ENCODE assay signal across 8 mouse cellular contexts in the genomic region with DNA sequence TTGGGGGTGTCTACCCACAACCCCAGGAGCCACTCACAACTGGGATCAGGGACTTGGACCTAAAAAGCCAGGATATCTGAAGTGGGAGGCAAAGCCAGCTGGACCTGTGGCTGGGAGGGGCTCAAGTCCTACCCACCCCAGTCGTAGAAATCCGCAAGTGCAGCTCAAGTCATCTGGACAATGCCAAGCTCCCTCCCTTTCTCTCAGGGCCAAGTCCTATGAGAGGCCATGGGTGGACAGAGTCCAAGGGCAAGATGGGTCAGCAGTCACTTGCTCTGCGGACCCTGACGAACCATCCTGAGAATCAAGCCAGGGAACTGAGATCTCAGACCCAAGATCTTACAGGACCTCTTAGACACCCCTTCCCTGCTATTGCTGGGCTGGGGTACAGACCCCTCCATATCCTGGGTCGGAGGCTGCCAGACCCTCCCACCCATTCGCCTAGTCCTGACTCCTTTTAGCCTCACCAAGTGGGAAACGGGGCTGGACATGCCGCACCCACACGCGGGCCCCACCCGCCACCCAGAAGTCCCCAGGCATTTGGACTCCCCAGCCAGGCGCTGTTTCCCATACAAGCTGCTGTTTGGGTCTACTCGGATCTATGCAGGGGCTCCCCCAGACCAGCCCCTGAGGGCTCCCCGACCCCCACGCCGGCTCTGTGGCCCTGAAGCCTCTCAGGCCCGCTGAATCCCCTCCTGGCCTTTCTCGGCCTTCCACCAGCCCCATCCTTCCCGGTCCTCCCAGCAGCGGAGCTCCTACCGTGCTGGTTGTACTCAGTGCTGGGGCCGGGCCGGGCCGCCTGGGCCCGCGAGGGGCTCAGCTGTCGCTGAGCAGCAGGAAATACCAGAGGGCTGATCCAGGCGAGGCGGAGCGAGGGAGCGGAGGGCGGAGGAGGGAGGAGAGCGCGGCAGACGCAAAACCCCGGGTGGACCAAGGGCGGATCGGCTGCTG. TPM values are rescaled to one million over a fixed set of nuclear protein-coding genes. Genes with fewer than 3 reads are reported as not detected.
A peak's percentile ranks its signal among the peaks of the same experiment; 100 is the strongest.
DNase-seq lines count a peak whose midpoint lies in the region; ATAC-seq lines count a peak whose summit lies in the region.

No protein-coding gene starts in this region.

- H3K4me3 ChIP-seq in forebrain, embryonic 11.5 days (ENCODE audit: low read depth, low read length): peak overlapping the region; percentile 48
- peak overlapping the region; percentile 96 for H3K4me3 ChIP-seq in heart, embryonic 15.5 days
- peak overlapping the region; percentile 45 for H3K4me3 ChIP-seq in liver, embryonic 15.5 days (replicated peaks)
- H3K4me3 ChIP-seq in neural tube, embryonic 12.5 days: peak overlapping the region; percentile 62

- peak overlapping the region; percentile 71 for H3K4me2 ChIP-seq in forebrain, embryonic 11.5 days (ENCODE audit: low read depth, low read length, severe bottlenecking)
- peak overlapping the region; percentile 92 for H3K4me2 ChIP-seq in heart, embryonic 15.5 days
- H3K4me2 ChIP-seq in liver, embryonic 15.5 days: peak overlapping the region; percentile 57
- H3K4me2 ChIP-seq in neural tube, embryonic 12.5 days (replicated peaks): peak overlapping the region; percentile 73

- ATAC-seq in forebrain, embryonic 11.5 days (replicated peaks; ENCODE audit: low FRiP score): peak; percentile 87
- ATAC-seq in heart, embryonic 15.5 days (replicated peaks; ENCODE audit: insufficient number of reproducible peaks, insufficient read depth, low FRiP score, low read depth): peak; percentile 92
- ATAC-seq in liver, embryonic 15.5 days (ENCODE audit: insufficient read depth): no peak
- peak; percentile 87 for ATAC-seq in neural tube, embryonic 12.5 days (ENCODE audit: low FRiP score, low read depth)

- H3K36me3 ChIP-seq in forebrain, embryonic 11.5 days (ENCODE audit: control insufficient read depth, insufficient read depth, low read length): no peaks in the 10 kb centered on the region
- H3K36me3 ChIP-seq in heart, embryonic 15.5 days: no peaks in the 10 kb centered on the region
- H3K36me3 ChIP-seq in liver, embryonic 15.5 days (replicated peaks): no peaks in the 10 kb centered on the region
- no peaks in the 10 kb centered on the region for H3K36me3 ChIP-seq in neural tube, embryonic 12.5 days

- WGBS in forebrain, embryonic 11.5 days: 4% methylated on average over 38 of the region's 38 CpGs
- 2% methylated on average over 37 of the region's 38 CpGs for WGBS in heart, embryonic 15.5 days
- 8% methylated on average over 36 of the region's 38 CpGs for WGBS in liver, embryonic 15.5 days (ENCODE audit: insufficient replicate concordance)
- 3% methylated on average over 36 of the region's 38 CpGs for WGBS in neural tube, embryonic 12.5 days

- H3K9ac ChIP-seq in forebrain, embryonic 11.5 days (ENCODE audit: low read length): peak overlapping the region; percentile 76
- H3K9ac ChIP-seq in heart, embryonic 15.5 days: peak overlapping the region; percentile 99
- peak overlapping the region; percentile 32; the same call in 1 of the 2 replicates for H3K9ac ChIP-seq in liver, embryonic 15.5 days
- peak overlapping the region; percentile 74 for H3K9ac ChIP-seq in neural tube, embryonic 12.5 days

- peak; percentile 78 for DNase-seq in 3T3-L1 (ENCODE audit: low read depth, low spot score)
- peak; percentile 93 for DNase-seq in adrenal gland, postnatal 14 days
- DNase-seq in forebrain, embryonic 11.5 days (ENCODE audit: low spot score): peak; percentile 90
- peak; percentile 93 for DNase-seq in kidney, postnatal 10 days
- DNase-seq in testis, postnatal 14 days (ENCODE audit: low spot score): peak; percentile 62

- no peak overlapping the region for H3K27ac ChIP-seq in forebrain, embryonic 11.5 days (ENCODE audit: low read depth, low read length)
- H3K27ac ChIP-seq in heart, embryonic 15.5 days: peak overlapping the region; percentile 95
- no peak overlapping the region; the same call in 1 of the 2 replicates for H3K27ac ChIP-seq in liver, embryonic 15.5 days (replicated peaks)
- H3K27ac ChIP-seq in neural tube, embryonic 12.5 days: no peak overlapping the region; the same call in 1 of the 2 replicates

- no peaks in the 10 kb centered on the region for H3K9me3 ChIP-seq in forebrain, embryonic 11.5 days (ENCODE audit: control insufficient read depth, low read length)
- no peaks in the 10 kb centered on the region for H3K9me3 ChIP-seq in heart, embryonic 15.5 days (replicated peaks)
- H3K9me3 ChIP-seq in liver, embryonic 15.5 days (replicated peaks): no peaks in the 10 kb centered on the region
- H3K9me3 ChIP-seq in neural tube, embryonic 12.5 days: no peaks in the 10 kb centered on the region

- 0 out of 2 replicates have a peak, but pooled peaks cover 5% of the 10 kb centered on the region for H3K4me1 ChIP-seq in forebrain, embryonic 11.5 days (replicated peaks; ENCODE audit: control insufficient read depth, insufficient read depth, low read length)
- peaks cover 34% of the 10 kb centered on the region for H3K4me1 ChIP-seq in heart, embryonic 15.5 days (replicated peaks)
- H3K4me1 ChIP-seq in liver, embryonic 15.5 days (replicated peaks): no peaks in the 10 kb centered on the region
- H3K4me1 ChIP-seq in neural tube, embryonic 12.5 days: peaks cover 26% of the 10 kb centered on the region

- peaks cover 6% of the 10 kb centered on the region for H3K27me3 ChIP-seq in forebrain, embryonic 11.5 days (ENCODE audit: control insufficient read depth, insufficient read depth, low read length)
- peaks cover 3% of the 10 kb centered on the region; the same call in 1 of the 2 replicates for H3K27me3 ChIP-seq in heart, embryonic 15.5 days
- H3K27me3 ChIP-seq in liver, embryonic 15.5 days: peaks cover 50% of the 10 kb centered on the region
- peaks cover 12% of the 10 kb centered on the region; the same call in 1 of the 2 replicates for H3K27me3 ChIP-seq in neural tube, embryonic 12.5 days (replicated peaks)

RNA-seq across cellular contexts. Expression of gene Osbpl5, which starts 17.0 kb away (rescaled TPM):
- 26.0 and 36.8 TPM in 2 replicates for total RNA-seq in adrenal gland, postnatal 14 days (2021)
- 12.9 and 13.3 TPM in 2 replicates for polyA plus RNA-seq in forebrain, embryonic 11.5 days (2014; fragmentation: Nextera tagmentation; extraction: Ambion mirVana)
- 31.2 and 39.7 TPM in 2 replicates for polyA plus RNA-seq in heart, embryonic 15.5 days (2015; fragmentation: Nextera tagmentation; extraction: Ambion mirVana)
- 1.9 and 2.9 TPM in 2 replicates for polyA plus RNA-seq in liver, embryonic 15.5 days (2015; fragmentation: Nextera tagmentation; extraction: Ambion mirVana)
- 24.5 and 25.1 TPM in 2 replicates for polyA plus RNA-seq in neural tube, embryonic 12.5 days (2016; fragmentation: Nextera tagmentation; extraction: Ambion mirVana)

RNA-seq across cellular contexts. Expression of gene Mrgprg, which starts 27.0 kb away (rescaled TPM):
- total RNA-seq in adrenal gland, postnatal 14 days (2021): 0.85 and 1.5 TPM in 2 replicates
- not detected in 2 replicates for polyA plus RNA-seq in forebrain, embryonic 11.5 days (2014; fragmentation: Nextera tagmentation; extraction: Ambion mirVana)
- not detected in 2 replicates for polyA plus RNA-seq in heart, embryonic 15.5 days (2015; fragmentation: Nextera tagmentation; extraction: Ambion mirVana)
- not detected in 2 replicates for polyA plus RNA-seq in liver, embryonic 15.5 days (2015; fragmentation: Nextera tagmentation; extraction: Ambion mirVana)
- polyA plus RNA-seq in neural tube, embryonic 12.5 days (2016; fragmentation: Nextera tagmentation; extraction: Ambion mirVana): not detected in 2 replicates

RNA-seq across cellular contexts. Expression of gene Mrgpre, which starts 44.5 kb away (rescaled TPM):
- total RNA-seq in adrenal gland, postnatal 14 days (2021): 2.1 and 2.7 TPM in 2 replicates
- 2.1 and 2.6 TPM in 2 replicates for polyA plus RNA-seq in forebrain, embryonic 11.5 days (2014; fragmentation: Nextera tagmentation; extraction: Ambion mirVana)
- polyA plus RNA-seq in heart, embryonic 15.5 days (2015; fragmentation: Nextera tagmentation; extraction: Ambion mirVana): 1.4 and 2.8 TPM in 2 replicates
- polyA plus RNA-seq in liver, embryonic 15.5 days (2015; fragmentation: Nextera tagmentation; extraction: Ambion mirVana): 0.48 and 0.52 TPM in 2 replicates
- polyA plus RNA-seq in neural tube, embryonic 12.5 days (2016; fragmentation: Nextera tagmentation; extraction: Ambion mirVana): 2.6 and 4.2 TPM in 2 replicates

RNA-seq across cellular contexts. Expression of gene Tnfrsf23, which starts 54.1 kb away (rescaled TPM):
- total RNA-seq in adrenal gland, postnatal 14 days (2021): 2.4 and 3.2 TPM in 2 replicates
- not detected in 2 replicates for polyA plus RNA-seq in forebrain, embryonic 11.5 days (2014; fragmentation: Nextera tagmentation; extraction: Ambion mirVana)
- 1.9 and 3.0 TPM in 2 replicates for polyA plus RNA-seq in heart, embryonic 15.5 days (2015; fragmentation: Nextera tagmentation; extraction: Ambion mirVana)
- 0.35 and 0.39 TPM in 2 replicates for polyA plus RNA-seq in liver, embryonic 15.5 days (2015; fragmentation: Nextera tagmentation; extraction: Ambion mirVana)
- 0.48 and 0.72 TPM in 2 replicates for polyA plus RNA-seq in neural tube, embryonic 12.5 days (2016; fragmentation: Nextera tagmentation; extraction: Ambion mirVana)

Comparison
In these comparisons a context has a peak if more than half of its experiments do, and no peak if none do; other contexts are left out.
1. H3K4me3 ChIP-seq: peak in every context shown above with its lines; median percentile 96 in heart, embryonic 15.5 days; 62 in neural tube, embryonic 12.5 days; 48 in forebrain, embryonic 11.5 days; 45 in liver, embryonic 15.5 days.
2. H3K9ac ChIP-seq: peak in every context shown above with its lines; median percentile 99 in heart, embryonic 15.5 days; 76 in forebrain, embryonic 11.5 days; 74 in neural tube, embryonic 12.5 days; 32 in liver, embryonic 15.5 days.